Mouse (Mus musculus) embryonic fibroblast, embryonic 13.5 days (primary cell): ENCODE data around the gene Lcn8.

Experiments used
- CTCF ChIP-seq: IDR thresholded peaks from 2 replicates; pipeline ENCODE4 v1.5.1; 2011; ENCODE audit warnings: mild to moderate bottlenecking, control low read depth, low read length, moderate library complexity, borderline replicate concordance; ENCODE audit not compliant: insufficient read depth
- POLR2A ChIP-seq: IDR thresholded peaks from 2 replicates; pipeline ENCODE4 v1.6.1; 2011; ENCODE audit warnings: low read depth, mild to moderate bottlenecking, control low read depth, low read length, moderate library complexity

GRCm38 (mm10) chr2:25666516-25666915 is 13.6 kb downstream of the Lcn8 start:
- no peak for TF ChIP-seq CTCF
- no peak for TF ChIP-seq POLR2A
